In genomic region chr9:67955466-67956010, GRCm38 (mm10) we compare ENCODE assay signal across 24 mouse cellular contexts.
DNase-seq lines count a peak whose midpoint lies in the region; ATAC-seq and TF ChIP-seq lines count a peak whose summit lies in the region.
"Had no signal": no experiment of that assay in that cellular context is flagged by ENCODE, and none has a peak within 500 bp of the region (broad histone marks: within the 10 kb centered on the region; RNA-seq: fewer than 3 reads in every experiment).

No protein-coding gene starts in this region.

- no peak overlapping the region for H3K9ac ChIP-seq in midbrain, postnatal 0 days (replicated peaks; ENCODE audit: low read length, poor library complexity, severe bottlenecking)
- H3K9ac ChIP-seq: embryonic facial prominence, embryonic 13.5 days; forebrain, embryonic 13.5 days; forebrain, postnatal 0 days; hindbrain, embryonic 13.5 days had no signal

- H3K27me3 ChIP-seq in midbrain, postnatal 0 days (ENCODE audit: insufficient read depth, low read length) = no peaks in the 10 kb centered on the region
- H3K27me3 ChIP-seq: embryonic facial prominence, embryonic 13.5 days; forebrain, embryonic 13.5 days; hindbrain, embryonic 13.5 days had no signal

- no peak overlapping the region for H3K27ac ChIP-seq in midbrain, postnatal 0 days (ENCODE audit: low read depth, low read length)
- H3K27ac ChIP-seq: embryonic facial prominence, embryonic 13.5 days; forebrain, embryonic 13.5 days; heart, embryonic 10.5 days; hindbrain, embryonic 13.5 days; hindbrain, postnatal 0 days had no signal

- no peak for ATAC-seq in midbrain, postnatal 0 days (ENCODE audit: low FRiP score)
- ATAC-seq: CD4-positive, CD25-positive, alpha-beta regulatory T cell, adult 4 months; forebrain, embryonic 13.5 days; forebrain, postnatal 0 days; hindbrain, postnatal 0 days had no signal

- no peak for TF ChIP-seq CTCF in midbrain, postnatal 0 days (IDR thresholded peaks at IDR 0.05)

- no peaks in the 10 kb centered on the region for H3K9me3 ChIP-seq in midbrain, postnatal 0 days (ENCODE audit: low read length)
- H3K9me3 ChIP-seq: embryonic facial prominence, embryonic 13.5 days; forebrain, embryonic 13.5 days; heart, embryonic 10.5 days; hindbrain, embryonic 13.5 days had no signal

- H3K4me2 ChIP-seq in midbrain, postnatal 0 days (ENCODE audit: low read depth, low read length, poor library complexity, severe bottlenecking) = no peak overlapping the region
- H3K4me2 ChIP-seq: embryonic facial prominence, embryonic 13.5 days; forebrain, embryonic 13.5 days; hindbrain, embryonic 13.5 days had no signal

- H3K4me3 ChIP-seq in midbrain, postnatal 0 days (ENCODE audit: low read depth, low read length) = no peak overlapping the region
- H3K4me3 ChIP-seq: embryonic facial prominence, embryonic 13.5 days; forebrain, embryonic 13.5 days; heart, embryonic 10.5 days; hindbrain, embryonic 13.5 days had no signal

- intact Hi-C loops in heart, postnatal 14 days (cut with DNase I) = no loop called here

- peak; percentile 80 for DNase-seq in heart, adult 11 months
- no peak for DNase-seq in heart, postnatal 14 days
- peak; percentile 61 for DNase-seq in ES-CJ7 (ENCODE audit: low read depth, low spot score)
- DNase-seq in WW6 (ENCODE audit: low read depth, low spot score) = peak; percentile 24
- peak; percentile 24 for DNase-seq in skeletal muscle tissue, adult 2 months (ENCODE audit: low read depth, low spot score)
- DNase-seq in midbrain, postnatal 0 days (ENCODE audit: low spot score) = no peak
- no peak for DNase-seq in ovary, postnatal 10 days (ENCODE audit: low spot score)
- DNase-seq: adrenal gland, adult 2 months; adrenal gland, postnatal 25 days; B cell, adult 2 months; cerebellum, adult 9-10 months; cerebellum, postnatal 25 days; forebrain, postnatal 0 days; gastrocnemius, postnatal 10 days; heart, adult 18-20 months; heart, postnatal 10 days; kidney, adult 11 months; kidney, adult 9 months had no signal

- no peaks in the 10 kb centered on the region for H3K4me1 ChIP-seq in midbrain, postnatal 0 days (ENCODE audit: insufficient read depth, low read length)
- H3K4me1 ChIP-seq: embryonic facial prominence, embryonic 13.5 days; forebrain, embryonic 13.5 days; hindbrain, embryonic 13.5 days had no signal

- WGBS in midbrain, postnatal 0 days = 72% methylated on average over 7 of the region's 7 CpGs

- H3K36me3 ChIP-seq in midbrain, postnatal 0 days (ENCODE audit: insufficient read depth, low read length) = peaks cover 42% of the 10 kb centered on the region; the same call in 1 of the 2 replicates

Comparison
In these comparisons a context has a peak if more than half of its experiments do, and no peak if none do; other contexts are left out.
1. DNase-seq: peak in heart, adult 11 months (single experiment), ES-CJ7 (single experiment), WW6 (single experiment) and skeletal muscle tissue, adult 2 months (single experiment); none in heart, postnatal 14 days (0 of 2), midbrain, postnatal 0 days (single experiment) and ovary, postnatal 10 days (single experiment).